Mouse (Mus musculus): ENCODE data around the gene Myd88. TPM values are rescaled to one million over a fixed set of nuclear protein-coding genes. Genes with fewer than 3 reads are reported as not detected.

The Myd88 gene
- polyA plus RNA-seq, 1 experiment from 2014 or later, result 34.3 TPM

DNA sequence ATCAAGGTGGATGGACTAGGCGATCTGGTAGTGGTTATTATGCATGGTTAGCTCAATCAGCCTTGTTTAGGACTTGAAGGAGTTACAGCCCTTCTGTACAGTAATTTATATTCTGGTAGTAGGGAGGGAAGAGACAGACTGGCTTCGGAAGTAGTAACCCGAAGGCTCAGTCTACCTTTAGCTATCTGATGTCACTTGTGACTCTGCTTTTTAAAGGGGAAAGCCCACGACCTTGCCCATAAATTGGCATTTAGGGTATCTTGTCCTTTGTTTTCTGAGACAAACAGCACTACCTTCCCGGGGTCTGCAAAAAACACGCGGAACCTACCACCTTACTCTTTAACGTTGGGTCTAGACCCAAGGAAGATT lies 1.0 kb downstream of the Myd88 start:
- DNase-seq (ENCODE audit: low spot score), result no peak

GRCm38 (mm10) chr9:119339558-119340211 lies 1.5 kb downstream of the Myd88 start, which contains the start of gene Acaa1a:
Acaa1a (plus strand) TSS chr9:119339676.
- peak; percentile 69 for DNase-seq (ENCODE audit: low spot score)

DNA sequence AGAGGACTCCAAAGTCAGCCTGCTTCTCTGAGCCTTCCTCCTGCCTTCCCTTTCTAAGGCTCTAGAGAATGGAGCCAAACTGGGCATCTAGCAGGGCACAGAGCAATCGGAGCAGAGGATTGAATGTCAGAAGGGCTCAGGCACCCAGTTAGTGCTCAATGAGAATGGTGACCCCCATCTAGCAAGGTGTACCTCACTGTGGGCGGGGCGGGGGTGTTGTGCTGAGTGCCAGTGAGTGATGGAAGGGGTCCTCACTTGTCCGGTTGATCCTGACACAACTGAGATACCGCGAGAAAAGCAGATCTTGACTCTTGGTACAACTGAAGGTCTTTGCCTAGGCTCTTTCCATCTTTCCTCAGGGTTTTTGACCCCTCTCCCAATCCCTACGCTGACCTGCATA lies 2.1 kb downstream of the Myd88 start:
- no peak for DNase-seq (ENCODE audit: low spot score)

- DNase-seq (ENCODE audit: low spot score), result no peak
Observed at GRCm38 (mm10) chr9:119338350-119338749, 2.9 kb downstream of the Myd88 start.

DNA sequence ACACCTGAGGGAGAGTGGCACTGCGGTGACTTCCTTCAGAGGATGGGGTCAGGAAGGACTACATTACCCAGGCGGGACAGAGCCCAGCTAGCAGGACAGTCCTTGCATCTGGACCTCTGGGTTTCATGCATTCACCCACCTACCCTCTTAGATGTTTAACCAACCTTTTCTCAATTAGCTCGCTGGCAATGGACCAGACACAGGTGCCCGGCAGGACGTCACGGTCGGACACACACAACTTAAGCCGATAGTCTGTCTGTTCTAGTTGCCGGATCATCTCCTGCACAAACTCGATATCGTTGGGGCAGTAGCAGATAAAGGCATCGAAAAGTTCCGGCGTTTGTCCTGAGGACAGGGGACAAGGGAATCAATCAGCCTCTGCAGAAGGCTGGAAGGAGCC lies 3.4 kb downstream of the Myd88 start:
- DNase-seq (ENCODE audit: low spot score), result no peak

DNA sequence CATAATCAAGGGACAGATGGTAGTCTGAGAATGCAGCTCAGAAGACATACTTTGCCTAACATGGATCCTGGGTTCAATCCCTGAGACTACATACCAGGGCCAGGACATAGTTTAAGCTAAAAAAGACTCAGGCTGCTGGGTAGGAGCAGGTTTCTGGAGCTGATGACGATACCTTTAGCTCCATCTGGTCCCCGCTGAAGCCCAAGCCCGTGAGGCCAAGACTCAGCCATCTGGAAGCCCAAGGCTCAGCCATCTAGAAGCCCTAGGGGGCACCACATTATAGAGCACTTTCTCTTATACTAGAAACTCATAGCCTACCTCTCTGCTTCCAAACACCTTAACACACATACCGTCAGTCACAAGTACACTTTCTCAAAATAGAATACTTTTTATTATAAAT lies 5.6 kb downstream of the Myd88 start:
- DNase-seq (ENCODE audit: low spot score), result no peak

DNA sequence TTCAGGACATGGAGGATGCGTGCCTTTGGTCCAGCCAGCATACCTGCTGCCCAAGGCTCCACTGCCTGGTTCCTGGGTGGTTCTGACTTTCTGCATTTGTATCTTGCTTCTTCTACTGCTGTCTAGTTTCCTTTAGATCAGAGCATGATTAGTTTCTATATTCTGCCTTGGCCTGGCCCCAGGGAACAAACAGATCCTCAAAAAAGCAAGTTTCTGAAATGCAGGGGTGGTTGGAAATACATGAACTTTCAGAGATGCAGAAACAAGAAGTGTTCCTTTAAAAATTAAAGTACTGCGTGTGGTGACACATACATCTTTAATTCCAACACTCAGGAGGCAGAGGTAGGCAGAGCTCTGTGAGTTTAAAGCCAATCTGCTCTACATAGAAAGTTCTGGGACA lies 6.4 kb downstream of the Myd88 start:
- DNase-seq (ENCODE audit: low spot score), result no peak

DNA sequence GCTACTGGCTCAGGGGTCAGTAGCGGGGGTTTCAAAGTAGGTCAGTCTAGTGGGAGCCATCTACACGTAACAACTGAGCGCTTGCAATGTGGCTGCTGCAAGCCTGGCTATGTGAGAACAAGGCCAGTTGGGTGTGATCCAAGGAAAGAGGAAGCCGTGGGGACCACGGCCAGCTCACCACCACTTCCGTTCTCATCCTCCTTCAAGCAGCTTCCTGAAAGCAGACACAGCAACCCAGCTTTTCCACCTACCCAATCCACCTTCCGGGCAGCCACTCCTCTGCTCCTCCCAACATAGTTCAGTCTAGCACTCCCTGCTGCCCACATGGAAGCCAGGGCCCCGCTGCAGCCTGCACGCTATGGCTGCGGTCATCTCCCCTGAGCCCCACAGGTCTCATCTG lies 6.9 kb downstream of the Myd88 start:
- peak; percentile 55 for DNase-seq (ENCODE audit: low spot score)

- no peak for DNase-seq (ENCODE audit: low spot score)
Observed at GRCm38 (mm10) chr9:119330186-119330963, 10.8 kb downstream of the Myd88 start.

DNA sequence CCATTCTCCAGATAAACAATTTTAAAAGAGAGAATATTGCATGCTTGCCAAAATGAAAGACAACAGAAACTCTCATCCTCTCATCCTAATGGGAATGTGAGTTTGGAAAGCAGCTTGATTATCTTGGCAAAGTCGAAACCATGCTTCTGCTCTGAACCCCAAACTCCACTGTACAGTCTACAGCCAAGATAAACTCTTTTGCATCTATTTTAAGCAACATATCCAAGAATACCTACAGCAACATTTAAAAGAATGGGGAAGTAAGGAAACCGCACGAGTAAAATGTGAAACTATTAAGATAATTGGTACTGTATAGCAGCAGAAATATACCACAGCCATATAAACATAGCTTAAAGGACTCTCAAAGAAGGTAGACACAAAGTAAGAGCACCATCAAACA lies 12.7 kb downstream of the Myd88 start:
- no peak for DNase-seq (ENCODE audit: low spot score)

- no peak for DNase-seq (ENCODE audit: low spot score)
Observed at GRCm38 (mm10) chr9:119324130-119324529, 17.1 kb downstream of the Myd88 start.

- no peak for DNase-seq (ENCODE audit: low spot score)
Observed at GRCm38 (mm10) chr9:119323260-119323645, 18.0 kb downstream of the Myd88 start.

- DNase-seq (ENCODE audit: low spot score), result peak; percentile 99
Observed at GRCm38 (mm10) chr9:119322289-119323259, 18.6 kb downstream of the Myd88 start, which contains the start of gene Oxsr1. Oxsr1 (minus strand) TSS chr9:119322427.

GRCm38 (mm10) chr9:119321392-119322229 lies 19.6 kb downstream of the Myd88 start:
- peak; percentile 11 for DNase-seq (ENCODE audit: low spot score)

- DNase-seq (ENCODE audit: low spot score), result no peak
Observed at GRCm38 (mm10) chr9:119320946-119321345, 20.3 kb downstream of the Myd88 start.

- DNase-seq (ENCODE audit: low spot score), result no peak
Observed at GRCm38 (mm10) chr9:119320446-119320845, 20.8 kb downstream of the Myd88 start.

GRCm38 (mm10) chr9:119318891-119319290 lies 22.3 kb downstream of the Myd88 start:
- no peak for DNase-seq (ENCODE audit: low spot score)

- DNase-seq (ENCODE audit: low spot score), result no peak
Observed at GRCm38 (mm10) chr9:119313096-119313495, 28.1 kb downstream of the Myd88 start.

DNA sequence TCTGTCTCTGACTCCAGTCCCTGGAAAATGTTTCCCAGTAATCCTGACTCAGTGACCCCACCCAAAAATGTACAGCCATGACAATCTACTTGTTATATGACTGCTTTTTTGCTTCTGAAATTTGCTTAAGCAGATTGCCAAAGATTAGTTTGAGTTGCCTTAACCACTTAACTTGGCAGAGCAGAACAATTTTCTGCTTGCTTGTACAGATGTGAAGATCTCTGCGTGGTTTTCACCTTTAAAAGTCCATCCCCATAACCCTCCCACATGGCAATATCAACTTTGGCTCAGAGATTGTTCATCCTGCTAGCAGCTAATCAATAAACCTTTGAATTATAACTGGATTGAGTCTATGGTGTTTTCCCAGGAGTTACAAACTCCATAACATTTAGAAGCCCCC lies 32.1 kb downstream of the Myd88 start:
- DNase-seq (ENCODE audit: low spot score), result no peak

DNA sequence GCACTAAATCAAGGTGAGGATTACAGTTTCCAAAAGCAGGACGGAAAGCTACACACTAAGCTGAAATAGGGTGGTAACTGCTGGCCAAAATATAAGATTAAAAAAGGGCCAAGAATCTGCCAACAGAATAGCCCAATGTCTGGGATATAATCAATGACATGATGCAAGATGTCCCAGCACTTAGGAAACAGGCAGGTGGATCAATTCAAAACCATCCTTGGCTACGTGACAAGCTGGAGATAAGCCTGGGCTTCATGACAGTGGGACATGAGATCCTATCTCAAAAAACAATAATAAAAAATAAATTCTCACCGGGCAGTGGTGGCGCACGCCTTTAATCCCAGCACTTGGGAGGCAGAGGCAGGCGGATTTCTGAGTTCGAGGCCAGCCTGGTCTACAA lies 35.3 kb downstream of the Myd88 start:
- DNase-seq (ENCODE audit: low spot score), result no peak

DNA sequence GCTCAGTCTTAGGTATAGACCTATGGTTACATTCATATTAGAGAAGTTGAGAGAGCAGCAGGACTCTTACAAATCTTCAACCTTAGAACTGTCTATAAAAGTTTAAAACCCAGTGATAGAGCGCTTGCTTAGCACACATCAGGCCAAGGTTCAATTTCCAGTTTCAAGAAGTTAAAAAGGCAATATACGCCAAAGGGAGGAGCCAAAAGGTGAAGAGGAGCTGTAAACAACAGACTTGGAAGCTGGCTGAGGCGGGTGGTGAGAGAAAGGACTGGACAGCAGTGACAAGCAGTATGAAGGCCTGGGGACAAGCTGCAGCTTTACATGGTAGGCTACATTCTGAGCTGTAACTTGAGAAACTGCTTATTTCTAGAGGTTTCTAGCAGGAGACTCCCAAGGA lies 42.6 kb downstream of the Myd88 start:
- DNase-seq (ENCODE audit: low spot score), result no peak

Data from thymus, postnatal 0 days (tissue).